Mouse (Mus musculus) lung, adult 2 months (tissue): ENCODE data around the gene Ncor2. TPM values are rescaled to one million over a fixed set of nuclear protein-coding genes. Genes with fewer than 3 reads are reported as not detected.

Experiments
- DNase-seq: peaks from one replicate; pipeline ENCODE4 v3.0.0; 2022
- H3K4me1 ChIP-seq: fragments of 200-500 bp; 2 replicates; pipeline ENCODE4 v1.6.1; 2011; ENCODE audit warnings: low read length; ENCODE audit not compliant: control insufficient read depth, insufficient read depth
- H3K4me3 ChIP-seq: fragments of 200-500 bp; replicated peaks from 2 replicates; pipeline ENCODE3; 2011; ENCODE audit warnings: low read depth, mild to moderate bottlenecking, control low read depth, low read length; ENCODE audit errors: extremely low read depth
- CTCF ChIP-seq: fragments of 200-500 bp; IDR thresholded peaks from 2 replicates; pipeline ENCODE4 v1.5.1; 2011; ENCODE audit warnings: mild to moderate bottlenecking, low read length, control low read depth; ENCODE audit not compliant: insufficient read depth
- POLR2A ChIP-seq: fragments of 200-500 bp; IDR thresholded peaks from 2 replicates; pipeline ENCODE4 v1.6.1; 2011; ENCODE audit warnings: low read depth, mild to moderate bottlenecking, control low read depth, low read length, borderline replicate concordance; ENCODE audit errors: extremely low read depth
- WGBS: fragments of 180-500 bp; shearing (Covaris S2); methylation state at CpG from one replicate; pipeline ENCODE4 v1.1.7; 2018; 5-methylcytosine and 5-hydroxymethylcytosine counted together
- polyA plus RNA-seq: library from polyadenylated mRNA; depleted of rRNA; stranded (reverse); fragments of >200 nt; gene quantifications from 2 replicates; pipeline ENCODE4 v1.2.3, GENCODE M21; 2012; rRNA removed

The Ncor2 gene
- polyA plus RNA-seq = 65.5 and 78.9 TPM in 2 replicates

DNA sequence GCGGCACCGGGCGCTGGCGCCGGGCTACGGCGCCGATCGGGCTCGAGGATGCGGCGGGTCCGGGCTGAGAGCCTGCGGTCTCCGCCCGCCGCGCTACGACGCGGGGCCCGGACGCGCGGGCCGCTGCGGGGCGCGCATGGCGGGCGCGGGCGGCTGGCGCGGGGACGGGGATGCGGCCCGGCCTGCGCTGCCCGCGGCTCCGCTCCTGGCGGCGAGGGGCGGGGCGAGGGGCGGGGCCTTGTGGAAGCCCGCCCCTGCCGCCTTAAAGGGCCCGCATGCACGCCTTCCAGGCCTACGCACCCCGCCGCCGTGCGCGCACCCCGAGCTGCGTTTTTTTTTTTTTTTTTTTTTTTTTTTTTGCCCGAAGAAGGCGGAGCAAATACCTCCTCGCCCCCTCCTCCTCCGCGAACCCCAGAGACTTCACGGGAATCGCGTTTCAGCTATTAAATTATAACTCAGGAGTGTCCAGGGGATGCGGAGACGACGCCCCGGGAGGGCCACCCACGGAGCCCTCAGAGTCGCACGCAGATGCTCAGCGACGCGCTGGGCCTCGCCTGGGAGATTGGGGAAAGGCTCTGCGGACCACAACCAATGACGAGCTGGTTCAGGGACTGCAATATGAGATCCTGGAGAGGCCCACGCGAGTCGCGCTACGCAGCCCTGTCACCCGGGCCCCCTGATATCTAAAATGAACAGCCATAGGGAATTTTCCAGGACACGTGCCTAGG, at the start of gene Ncor2:
Gene Ncor2, minus strand, starts transcription at position 213 of the 728 bp plus-strand sequence.
- no peak for TF ChIP-seq CTCF
- TF ChIP-seq POLR2A = no peak
- peak within 1 kb of the TSS; percentile 73 for H3K4me3 ChIP-seq
- WGBS = 1% methylated on average over 77 of the region's 87 CpGs
- peaks cover 29% of the 10 kb centered on the region for H3K4me1 ChIP-seq
- peak; percentile 71 for DNase-seq

DNA sequence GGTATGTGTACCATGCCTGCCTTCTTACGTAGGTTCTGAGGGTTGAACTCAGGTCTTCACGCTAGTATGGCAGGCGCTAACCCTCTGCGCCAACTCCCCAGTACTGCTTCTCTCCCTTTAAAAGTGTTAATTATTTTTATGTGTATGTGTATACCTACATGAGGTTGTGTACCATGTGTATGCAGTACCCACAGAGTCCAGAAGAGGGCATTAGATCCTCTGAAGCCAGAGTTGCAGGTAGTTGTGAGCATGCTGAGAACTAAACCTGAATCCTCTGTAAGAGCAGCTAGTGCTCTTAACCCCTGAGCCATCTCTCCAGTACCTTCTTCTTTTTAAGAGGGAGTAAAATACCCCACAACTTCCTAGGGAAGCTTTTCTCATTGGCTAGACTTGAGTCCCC, 48.7 kb upstream of the Ncor2 start:
- no peak overlapping the region for H3K4me3 ChIP-seq
- H3K4me1 ChIP-seq = peaks cover 6% of the 10 kb centered on the region; the same call in 1 of the 2 replicates
- no peak for DNase-seq
- TF ChIP-seq CTCF (no peak), POLR2A (no peak)
- WGBS = 98% methylated on average over 4 of the region's 4 CpGs

DNA sequence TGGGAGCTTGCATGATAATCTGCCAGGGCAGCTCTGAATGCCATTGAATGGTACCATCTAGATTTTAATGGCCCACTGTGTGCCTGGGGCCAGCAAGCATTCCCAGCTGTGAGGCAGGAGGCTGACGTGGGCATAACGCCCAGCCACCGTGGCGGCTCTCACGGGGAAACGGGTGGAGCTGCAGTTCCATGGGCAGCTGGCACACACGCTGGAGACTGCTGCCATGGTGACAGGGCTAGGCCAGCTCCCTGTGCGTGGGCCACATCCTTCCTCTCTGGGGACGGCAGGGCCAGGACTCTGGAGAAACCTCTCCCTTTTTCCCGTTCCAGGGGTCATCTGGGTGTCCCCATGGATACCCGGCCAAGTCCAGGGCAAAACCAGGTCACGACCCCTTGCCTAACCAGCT, 47.2 kb upstream of the Ncor2 start:
- WGBS = 18% methylated on average over 12 of the region's 12 CpGs
- no peak for DNase-seq
- no peak overlapping the region for H3K4me3 ChIP-seq
- peaks cover 6% of the 10 kb centered on the region; the same call in 1 of the 2 replicates for H3K4me1 ChIP-seq
- TF ChIP-seq CTCF = no peak
- no peak for TF ChIP-seq POLR2A

DNA sequence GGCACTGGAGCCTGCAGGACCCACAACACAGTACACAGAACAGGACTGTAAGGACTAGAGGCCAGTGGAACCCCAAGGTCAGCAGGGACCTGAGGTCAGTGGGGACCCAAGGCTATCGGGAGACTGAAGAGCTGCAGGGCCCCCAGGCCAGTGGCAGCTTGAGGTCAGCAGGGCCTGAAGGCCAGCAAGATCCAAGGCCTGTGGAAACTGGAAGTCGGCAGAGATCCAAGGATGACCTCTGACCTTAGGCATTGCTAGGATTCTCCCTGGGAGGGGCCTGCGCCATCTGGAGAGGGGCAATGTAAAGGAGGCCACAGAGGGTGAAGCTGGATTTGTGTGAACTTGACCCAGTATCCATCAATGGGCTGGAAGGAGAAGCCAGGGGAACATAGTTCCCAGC, 45.9 kb upstream of the Ncor2 start:
- peaks cover 6% of the 10 kb centered on the region; the same call in 1 of the 2 replicates for H3K4me1 ChIP-seq
- H3K4me3 ChIP-seq = no peak overlapping the region
- TF ChIP-seq POLR2A (no peak), CTCF (no peak)
- DNase-seq = no peak
- WGBS = 71% methylated on average over 3 of the region's 3 CpGs

DNA sequence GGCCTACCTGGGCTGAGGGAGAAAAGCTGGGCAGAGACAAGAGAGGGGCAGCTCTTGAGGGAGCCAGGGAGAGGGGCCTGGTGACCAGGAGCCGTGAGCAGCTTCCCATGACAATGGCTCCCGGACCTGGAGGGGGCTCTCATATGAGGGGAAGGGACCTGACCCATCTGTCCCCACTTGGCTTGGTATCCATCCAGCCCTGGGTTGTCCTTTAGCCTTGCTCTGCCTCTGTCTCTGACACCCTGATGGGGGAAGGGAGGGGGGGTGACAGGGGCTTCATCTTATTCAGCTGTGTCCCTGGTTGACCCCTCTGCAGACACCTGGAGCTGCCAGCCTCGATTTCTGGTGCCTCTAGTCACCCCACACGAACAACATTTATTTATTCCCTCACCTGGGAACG, 44.9 kb upstream of the Ncor2 start:
- H3K4me1 ChIP-seq = peaks cover 6% of the 10 kb centered on the region; the same call in 1 of the 2 replicates
- TF ChIP-seq CTCF = no peak
- TF ChIP-seq POLR2A = no peak
- DNase-seq = no peak
- WGBS = 63% methylated on average over 5 of the region's 5 CpGs
- no peak overlapping the region for H3K4me3 ChIP-seq

DNA sequence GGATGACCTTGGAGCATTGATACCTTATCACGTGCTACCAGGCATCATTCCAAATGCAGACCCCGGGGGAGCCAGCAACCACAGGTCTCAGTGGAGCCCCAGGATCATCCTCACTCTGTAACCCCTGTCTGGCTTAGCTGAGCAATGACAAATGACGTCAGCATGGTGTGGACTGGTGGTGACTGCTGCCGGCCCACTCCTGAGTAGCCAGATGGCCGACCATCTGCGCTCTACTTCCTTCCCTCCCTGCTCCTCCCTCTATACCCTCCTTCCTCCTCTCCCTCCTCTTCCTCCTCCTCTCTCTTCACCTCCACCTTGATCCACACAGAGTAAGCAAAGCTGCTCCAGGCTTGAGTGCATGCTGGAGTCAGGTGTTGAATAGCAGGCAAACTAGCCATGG, 43.7 kb upstream of the Ncor2 start:
- Histone ChIP-seq H3K4me3 (no peak overlapping the region), H3K4me1 (peaks cover 6% of the 10 kb centered on the region; the same call in 1 of the 2 replicates)
- TF ChIP-seq CTCF = no peak
- TF ChIP-seq POLR2A = no peak
- no peak for DNase-seq
- WGBS = 55% methylated on average over 6 of the region's 6 CpGs

DNA sequence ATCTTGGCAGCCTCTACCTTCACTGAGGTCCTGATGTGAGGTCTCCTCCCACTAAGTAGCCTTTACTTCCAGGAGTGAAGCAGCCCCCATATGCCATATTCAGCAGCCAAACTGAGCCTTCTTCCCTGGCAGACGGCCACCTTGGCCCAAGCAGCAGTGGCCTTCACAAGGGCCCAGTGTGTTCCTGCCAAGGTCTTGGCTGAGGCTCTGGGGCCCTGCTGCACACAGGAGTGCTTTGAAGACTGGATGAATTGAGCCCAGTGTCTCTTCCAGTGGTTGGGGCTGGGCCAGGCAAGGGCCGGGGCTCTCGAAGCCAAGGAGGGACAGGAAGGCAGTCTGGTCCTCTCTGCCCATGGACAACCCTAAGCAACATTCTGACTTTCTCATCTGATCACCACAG, 42.8 kb upstream of the Ncor2 start:
- H3K4me1 ChIP-seq = peaks cover 6% of the 10 kb centered on the region; the same call in 1 of the 2 replicates
- DNase-seq = no peak
- 65% methylated on average over 3 of the region's 3 CpGs for WGBS
- TF ChIP-seq POLR2A (no peak), CTCF (no peak)
- no peak overlapping the region for H3K4me3 ChIP-seq

DNA sequence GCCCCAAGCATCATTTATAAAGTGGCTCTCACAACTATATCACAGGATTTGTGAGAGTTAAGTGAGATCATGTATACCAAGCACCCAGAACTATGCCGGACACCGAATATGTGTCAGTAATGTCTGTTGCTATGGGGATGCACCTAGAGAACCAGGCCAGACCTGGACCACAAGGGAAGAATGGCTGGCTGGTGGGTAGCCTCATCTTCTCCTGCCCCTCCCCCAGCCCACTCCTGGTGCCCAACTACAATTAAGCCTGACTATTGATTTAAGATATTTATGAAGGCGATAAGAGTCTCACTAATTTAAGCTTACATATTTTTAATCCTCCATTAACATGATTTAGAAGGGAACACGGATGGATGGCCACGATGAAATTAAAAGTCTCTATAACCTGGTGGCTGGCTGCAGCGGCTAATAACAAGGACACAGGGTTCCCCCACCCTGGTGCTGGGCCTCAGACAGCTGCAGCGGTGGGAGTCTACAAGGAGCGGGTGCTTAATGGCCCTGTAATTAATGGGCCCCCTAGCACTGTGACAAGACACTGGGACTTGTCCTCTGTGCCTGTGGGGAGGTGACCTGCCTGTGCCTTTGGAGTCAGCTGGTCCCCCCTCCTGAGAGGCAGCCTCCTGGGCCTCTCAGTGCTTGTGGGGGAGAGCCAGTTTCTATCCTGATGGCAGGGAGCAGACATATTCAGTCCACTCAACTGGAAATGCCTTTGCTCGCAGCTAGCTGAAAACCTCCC, 38.6 kb upstream of the Ncor2 start:
- DNase-seq = no peak
- Histone ChIP-seq H3K4me3 (no peak overlapping the region), H3K4me1 (peaks cover 3% of the 10 kb centered on the region)
- TF ChIP-seq CTCF = no peak
- TF ChIP-seq POLR2A = no peak
- 87% methylated on average over 9 of the region's 9 CpGs for WGBS

DNA sequence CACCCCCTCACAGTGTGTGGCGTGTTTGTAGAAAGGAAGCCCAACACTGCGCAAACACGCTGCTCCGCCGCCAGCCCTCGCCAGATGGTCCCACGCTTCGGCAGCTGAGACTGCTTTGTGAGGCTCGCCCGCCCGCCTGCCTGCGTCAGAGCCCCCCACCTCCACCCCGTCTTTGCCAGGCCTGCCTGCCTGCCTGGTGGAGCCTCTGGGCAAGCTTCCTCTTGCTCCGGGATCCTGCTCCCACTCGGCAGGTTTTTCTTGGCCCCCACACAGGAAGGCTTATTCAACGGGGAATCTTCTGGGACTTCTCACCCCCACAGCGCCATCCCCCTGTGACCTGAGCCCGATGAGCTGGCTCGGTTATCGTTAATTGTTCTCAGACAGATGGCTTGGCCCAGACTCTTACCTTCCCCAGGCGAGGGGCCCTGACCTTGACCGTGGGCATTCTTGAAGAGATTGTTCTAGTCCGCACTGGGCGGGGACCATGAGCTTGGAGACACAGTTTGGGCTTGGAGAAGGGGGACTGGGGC, 37.0 kb upstream of the Ncor2 start:
- Histone ChIP-seq H3K4me1 (peaks cover 3% of the 10 kb centered on the region), H3K4me3 (no peak overlapping the region)
- no peak for TF ChIP-seq CTCF
- no peak for TF ChIP-seq POLR2A
- no peak for DNase-seq
- 9% methylated on average over 24 of the region's 24 CpGs for WGBS
